In genomic region chr4:155759862-155760612, GRCm38 (mm10) we compare ENCODE assay signal across 8 mouse cellular contexts. TPM values are rescaled to one million over a fixed set of nuclear protein-coding genes. Genes with fewer than 3 reads are reported as not detected.
A peak's percentile ranks its signal among the peaks of the same experiment; 100 is the strongest.
DNase-seq lines count a peak whose midpoint lies in the region; ATAC-seq and TF ChIP-seq lines count a peak whose summit lies in the region.

No protein-coding gene starts in this region.

- DNase-seq in gastrocnemius, adult 2 months: peak; percentile 28
- DNase-seq in gastrocnemius, postnatal 25 days: no peak
- DNase-seq in midbrain, embryonic 10.5 days (ENCODE audit: low spot score): no peak
- DNase-seq in urinary bladder, adult 18-20 months (ENCODE audit: low spot score in 2 of 2): no peak
- no peak for DNase-seq in layer of hippocampus, postnatal 14 days (ENCODE audit: low spot score in 2 of 2)

- H3K4me1 ChIP-seq in ES-Bruce4 (ENCODE audit: control insufficient read depth, insufficient read depth, low read length): no peaks in the 10 kb centered on the region
- H3K4me1 ChIP-seq in forebrain, embryonic 12.5 days: peaks cover 32% of the 10 kb centered on the region
- peaks cover 8% of the 10 kb centered on the region for H3K4me1 ChIP-seq in kidney, embryonic 14.5 days (ENCODE audit: control insufficient read depth, insufficient read depth, low read length)
- peaks cover 35% of the 10 kb centered on the region for H3K4me1 ChIP-seq in midbrain, embryonic 10.5 days

- H3K4me2 ChIP-seq in forebrain, embryonic 12.5 days: peak overlapping the region; percentile 98
- peak overlapping the region; percentile 95 for H3K4me2 ChIP-seq in kidney, embryonic 14.5 days (replicated peaks; ENCODE audit: low read depth, low read length)

- no peaks in the 10 kb centered on the region for H3K27me3 ChIP-seq in ES-Bruce4 (ENCODE audit: control insufficient read depth, insufficient read depth, low read length, poor library complexity, severe bottlenecking)
- no peaks in the 10 kb centered on the region for H3K27me3 ChIP-seq in forebrain, embryonic 12.5 days
- H3K27me3 ChIP-seq in kidney, embryonic 14.5 days (ENCODE audit: control insufficient read depth, insufficient read depth, low read length): no peaks in the 10 kb centered on the region
- no peaks in the 10 kb centered on the region for H3K27me3 ChIP-seq in midbrain, embryonic 10.5 days (ENCODE audit: low read depth, poor library complexity, severe bottlenecking)

- no peak for TF ChIP-seq EP300 in ES-Bruce4 (IDR thresholded peaks at IDR 0.05; ENCODE audit: insufficient read depth, low read depth, low read length)

- ATAC-seq in forebrain, embryonic 12.5 days (ENCODE audit: low FRiP score): no peak
- ATAC-seq in kidney, embryonic 14.5 days (ENCODE audit: low FRiP score, low TSS enrichment): peak; percentile 20; the same call in 1 of the 2 replicates

- peak overlapping the region; percentile 85 for H3K4me3 ChIP-seq in gastrocnemius, adult 2 months
- H3K4me3 ChIP-seq in ES-Bruce4 (ENCODE audit: low read depth, low read length): peak overlapping the region; percentile 72
- H3K4me3 ChIP-seq in forebrain, embryonic 12.5 days (replicated peaks): peak overlapping the region; percentile 87
- peak overlapping the region; percentile 91 for H3K4me3 ChIP-seq in kidney, embryonic 14.5 days (ENCODE audit: low read length)
- peak overlapping the region; percentile 77 for H3K4me3 ChIP-seq in midbrain, embryonic 10.5 days

- no peak for TF ChIP-seq POLR2A in ES-Bruce4 (IDR thresholded peaks at IDR 0.05; ENCODE audit: insufficient read depth, low read length)

- peaks cover 22% of the 10 kb centered on the region for H3K36me3 ChIP-seq in ES-Bruce4 (ENCODE audit: control insufficient read depth, insufficient read depth, low read length, poor library complexity, severe bottlenecking)
- H3K36me3 ChIP-seq in forebrain, embryonic 12.5 days (replicated peaks): peaks cover 23% of the 10 kb centered on the region
- peaks cover 22% of the 10 kb centered on the region for H3K36me3 ChIP-seq in kidney, embryonic 14.5 days (ENCODE audit: control insufficient read depth, insufficient read depth, low read length)
- H3K36me3 ChIP-seq in midbrain, embryonic 10.5 days: peaks cover 33% of the 10 kb centered on the region

- no peaks in the 10 kb centered on the region for H3K9me3 ChIP-seq in ES-Bruce4 (replicated peaks; ENCODE audit: control insufficient read depth, insufficient read depth, low read length, poor library complexity, severe bottlenecking)
- no peaks in the 10 kb centered on the region for H3K9me3 ChIP-seq in forebrain, embryonic 12.5 days
- H3K9me3 ChIP-seq in kidney, embryonic 14.5 days (ENCODE audit: control insufficient read depth, low read length): no peaks in the 10 kb centered on the region
- H3K9me3 ChIP-seq in midbrain, embryonic 10.5 days (replicated peaks): no peaks in the 10 kb centered on the region

- peak overlapping the region; percentile 94 for H3K27ac ChIP-seq in gastrocnemius, adult 2 months
- no peak overlapping the region for H3K27ac ChIP-seq in ES-Bruce4 (ENCODE audit: insufficient read depth, low read length)
- H3K27ac ChIP-seq in forebrain, embryonic 12.5 days: no peak overlapping the region
- no peak overlapping the region for H3K27ac ChIP-seq in kidney, embryonic 14.5 days (ENCODE audit: low read depth, low read length)
- H3K27ac ChIP-seq in midbrain, embryonic 10.5 days (replicated peaks): peak overlapping the region; percentile 84

- 3% methylated on average over 10 of the region's 10 CpGs for WGBS in forebrain, embryonic 12.5 days
- WGBS in kidney, embryonic 14.5 days: 3% methylated on average over 10 of the region's 10 CpGs
- WGBS in midbrain, embryonic 10.5 days: 7% methylated on average over 10 of the region's 10 CpGs

- intact Hi-C loops in gastrocnemius, adult 2 months (cut with DNase I): no loop called here

- TF ChIP-seq CTCF in gastrocnemius, adult 2 months (IDR thresholded peaks at IDR 0.05): peak; percentile 39; the same call in 1 of the 2 replicates
- no peak for TF ChIP-seq CTCF in ES-Bruce4 (IDR thresholded peaks at IDR 0.05; ENCODE audit: low read depth, low read length)

- peak overlapping the region; percentile 72 for H3K9ac ChIP-seq in ES-Bruce4 (ENCODE audit: low read depth, poor library complexity, severe bottlenecking)
- H3K9ac ChIP-seq in forebrain, embryonic 12.5 days: peak overlapping the region; percentile 76
- H3K9ac ChIP-seq in kidney, embryonic 14.5 days (ENCODE audit: low read depth, low read length): peak overlapping the region; percentile 76

RNA-seq across cellular contexts. Expression of gene Atad3a, which starts 0.9 kb away (rescaled TPM):
- 10 to 100 TPM; 25.4 to 35.3 TPM for total RNA-seq in gastrocnemius, adult 2 months (2021)
- 10 to 100 TPM; 26.3 to 31.4 TPM for total RNA-seq in gastrocnemius, postnatal 25 days (2021)
- polyA plus RNA-seq in ES-Bruce4 (2011; ENCODE audit: insufficient read depth, insufficient read length, low read depth, missing spikeins): 78.2 and 89.5 TPM in 2 replicates
- polyA plus RNA-seq in forebrain, embryonic 12.5 days (2016; fragmentation: Nextera tagmentation; extraction: Ambion mirVana): 95.3 and 99.0 TPM in 2 replicates
- polyA plus RNA-seq in kidney, embryonic 14.5 days (2014; fragmentation: Nextera tagmentation; extraction: Ambion mirVana): 85.8 and 112 TPM in 2 replicates
- 115 and 129 TPM in 2 replicates for polyA plus RNA-seq in midbrain, embryonic 10.5 days (2016; fragmentation: Nextera tagmentation; extraction: Ambion mirVana)
- 10 to 100 TPM; 52.5 to 59.7 TPM for total RNA-seq in layer of hippocampus, postnatal 14 days (2021)

RNA-seq across cellular contexts. Expression of gene Vwa1, which starts 14.5 kb away (rescaled TPM):
- total RNA-seq in gastrocnemius, adult 2 months (2021): 1 to 10 TPM; 4.8 to 7.4 TPM
- total RNA-seq in gastrocnemius, postnatal 25 days (2021): 1 to 10 TPM; 5.0 to 5.4 TPM
- 0.67 and 0.99 TPM in 2 replicates for polyA plus RNA-seq in ES-Bruce4 (2011; ENCODE audit: insufficient read depth, insufficient read length, low read depth, missing spikeins)
- polyA plus RNA-seq in forebrain, embryonic 12.5 days (2016; fragmentation: Nextera tagmentation; extraction: Ambion mirVana): 9.8 and 11.5 TPM in 2 replicates
- polyA plus RNA-seq in kidney, embryonic 14.5 days (2014; fragmentation: Nextera tagmentation; extraction: Ambion mirVana): 4.1 and 4.9 TPM in 2 replicates
- polyA plus RNA-seq in midbrain, embryonic 10.5 days (2016; fragmentation: Nextera tagmentation; extraction: Ambion mirVana): 12.2 and 13.1 TPM in 2 replicates
- 10 to 100 TPM; 13.5 to 16.8 TPM for total RNA-seq in layer of hippocampus, postnatal 14 days (2021)

RNA-seq across cellular contexts. Expression of gene Tmem240, which starts 25.4 kb away (rescaled TPM):
- total RNA-seq in gastrocnemius, adult 2 months (2021): under 1 TPM; 0.41 to 0.67 TPM
- under 1 TPM; 0.26 to 0.27 TPM for total RNA-seq in gastrocnemius, postnatal 25 days (2021)
- 0.21 and 0.54 TPM in 2 replicates for polyA plus RNA-seq in ES-Bruce4 (2011; ENCODE audit: insufficient read depth, insufficient read length, low read depth, missing spikeins)
- 2.5 and 3.2 TPM in 2 replicates for polyA plus RNA-seq in forebrain, embryonic 12.5 days (2016; fragmentation: Nextera tagmentation; extraction: Ambion mirVana)
- polyA plus RNA-seq in kidney, embryonic 14.5 days (2014; fragmentation: Nextera tagmentation; extraction: Ambion mirVana): 0.49 and 0.88 TPM in 2 replicates
- 0.65 and 1.2 TPM in 2 replicates for polyA plus RNA-seq in midbrain, embryonic 10.5 days (2016; fragmentation: Nextera tagmentation; extraction: Ambion mirVana)
- 10 to 100 TPM; 41.6 to 45.7 TPM for total RNA-seq in layer of hippocampus, postnatal 14 days (2021)

RNA-seq across cellular contexts. Expression of gene Tmem88b, which starts 25.6 kb away (rescaled TPM):
- total RNA-seq in gastrocnemius, adult 2 months (2021): 1 to 10 TPM in 1 of 2 experiments, under 1 TPM in 1; 0.66 to 1.1 TPM
- total RNA-seq in gastrocnemius, postnatal 25 days (2021): under 1 TPM; 0.88 to 0.92 TPM
- polyA plus RNA-seq in ES-Bruce4 (2011; ENCODE audit: insufficient read depth, insufficient read length, low read depth, missing spikeins): 0.26 and 0.40 TPM in 2 replicates
- 0.22 and 0.35 TPM in 2 replicates for polyA plus RNA-seq in forebrain, embryonic 12.5 days (2016; fragmentation: Nextera tagmentation; extraction: Ambion mirVana)
- 0.20 and 0.32 TPM in 2 replicates for polyA plus RNA-seq in kidney, embryonic 14.5 days (2014; fragmentation: Nextera tagmentation; extraction: Ambion mirVana)
- polyA plus RNA-seq in midbrain, embryonic 10.5 days (2016; fragmentation: Nextera tagmentation; extraction: Ambion mirVana): 0.31 and 0.45 TPM in 2 replicates
- 10 to 100 TPM; 18.0 to 18.1 TPM for total RNA-seq in layer of hippocampus, postnatal 14 days (2021)

RNA-seq across cellular contexts. Expression of gene Ankrd65, which starts 30.2 kb away (rescaled TPM):
- not detected for total RNA-seq in gastrocnemius, adult 2 months (2021)
- not detected for total RNA-seq in gastrocnemius, postnatal 25 days (2021)
- polyA plus RNA-seq in ES-Bruce4 (2011; ENCODE audit: insufficient read depth, insufficient read length, low read depth, missing spikeins): not detected in 2 replicates
- polyA plus RNA-seq in forebrain, embryonic 12.5 days (2016; fragmentation: Nextera tagmentation; extraction: Ambion mirVana): not detected in 2 replicates
- 0.40 and 0.43 TPM in 2 replicates for polyA plus RNA-seq in kidney, embryonic 14.5 days (2014; fragmentation: Nextera tagmentation; extraction: Ambion mirVana)
- polyA plus RNA-seq in midbrain, embryonic 10.5 days (2016; fragmentation: Nextera tagmentation; extraction: Ambion mirVana): not detected in 2 replicates
- under 1 TPM in 1 of 2 experiments, not detected in 1; 0.48 TPM for total RNA-seq in layer of hippocampus, postnatal 14 days (2021)

Comparison
In these comparisons a context has a peak if more than half of its experiments do, and no peak if none do; other contexts are left out.
1. H3K27ac ChIP-seq: peak in gastrocnemius, adult 2 months (single experiment) and midbrain, embryonic 10.5 days (single experiment); none in ES-Bruce4 (single experiment), forebrain, embryonic 12.5 days (single experiment) and kidney, embryonic 14.5 days (single experiment).
2. Peak in every context shown above with its lines, with median percentiles within 50 percentile points of each other: H3K4me3 ChIP-seq and H3K9ac ChIP-seq.